Mouse (Mus musculus) hindbrain, embryonic 15.5 days (tissue): ENCODE measurements around the gene Pole. TPM values are rescaled to one million over a fixed set of nuclear protein-coding genes. Genes with fewer than 3 reads are reported as not detected.

Experiments
- ATAC-seq: fragments of 200-750 bp; cut with Nextera tagmentation; 2 replicates; pipeline ENCODE4 v1.8.0; 2017; ENCODE audit warnings: low read depth, moderate number of reproducible peaks, moderate TSS enrichment; ENCODE audit not compliant: low FRiP score
- H3K27ac ChIP-seq: fragments of 300-500 bp; sonication (generic); replicated peaks from 2 replicates; pipeline ENCODE4 v1.5.1; 2015; ENCODE audit warnings: mild to moderate bottlenecking, inconsistent platforms
- H3K27me3 ChIP-seq: fragments of 300-500 bp; sonication (generic); 2 replicates; pipeline ENCODE4 v1.6.1; 2015; ENCODE audit warnings: control low read depth, inconsistent platforms
- H3K36me3 ChIP-seq: fragments of 300-500 bp; sonication (generic); 2 replicates; pipeline ENCODE4 v1.6.1; 2015; ENCODE audit warnings: control low read depth, inconsistent platforms
- H3K4me1 ChIP-seq: fragments of 300-500 bp; sonication (generic); replicated peaks from 2 replicates; pipeline ENCODE4 v1.6.1; 2015; ENCODE audit warnings: control low read depth, inconsistent platforms
- H3K4me2 ChIP-seq: fragments of 300-500 bp; sonication (generic); 2 replicates; pipeline ENCODE4 v1.6.1; 2015; ENCODE audit warnings: moderate library complexity, mild to moderate bottlenecking, inconsistent platforms
- H3K4me3 ChIP-seq: fragments of 300-500 bp; sonication (generic); 2 replicates; pipeline ENCODE4 v1.5.1; 2015; ENCODE audit warnings: mild to moderate bottlenecking, inconsistent platforms
- H3K9ac ChIP-seq: fragments of 300-500 bp; sonication (generic); 2 replicates; pipeline ENCODE4 v1.6.1; 2015; ENCODE audit warnings: inconsistent platforms
- H3K9me3 ChIP-seq: fragments of 300-500 bp; sonication (generic); 2 replicates; pipeline ENCODE4 v1.6.1; 2016; ENCODE audit warnings: control low read depth, inconsistent platforms
- WGBS: fragments of 180-500 bp; shearing (Covaris S2); methylation state at CpG from one replicate; pipeline ENCODE4 v1.1.7; 2015; 5-methylcytosine and 5-hydroxymethylcytosine counted together
- polyA plus RNA-seq: library from polyadenylated mRNA; unstranded; fragments of >200 nt; fragmentation: Nextera tagmentation; extraction: Ambion mirVana; gene quantifications from 2 replicates; pipeline ENCODE4 v1.2.1, GENCODE M21; 2015

Gene Pole
- polyA plus RNA-seq, 1 experiment from 2014 or later = 8.3 TPM

GRCm38 (mm10) chr5:110286446-110287083 lies 459 bp downstream of the Pole start:
- WGBS = 4% methylated on average over 31 of the region's 31 CpGs
- H3K27ac ChIP-seq = no peak overlapping the region
- H3K9me3 ChIP-seq = no peaks in the 10 kb centered on the region
- no peaks in the 10 kb centered on the region; the same call in 1 of the 2 replicates for H3K27me3 ChIP-seq
- ATAC-seq = no peak; the same call in 1 of the 2 replicates
- peak overlapping the region; percentile 86 for H3K4me2 ChIP-seq
- H3K9ac ChIP-seq = peak overlapping the region; percentile 59
- H3K36me3 ChIP-seq = peaks cover 7% of the 10 kb centered on the region; the same call in 1 of the 2 replicates
- H3K4me1 ChIP-seq = peaks cover 16% of the 10 kb centered on the region
- H3K4me3 ChIP-seq = peak overlapping the region; percentile 69

GRCm38 (mm10) chr5:110287084-110287475 lies 974 bp downstream of the Pole start:
- H3K4me3 ChIP-seq = peak overlapping the region; percentile 69
- WGBS = 80% methylated on average over 2 of the region's 2 CpGs
- peaks cover 8% of the 10 kb centered on the region; the same call in 1 of the 2 replicates for H3K36me3 ChIP-seq
- no peaks in the 10 kb centered on the region for H3K9me3 ChIP-seq
- no peak overlapping the region for H3K27ac ChIP-seq
- ATAC-seq = no peak
- peaks cover 16% of the 10 kb centered on the region for H3K4me1 ChIP-seq
- H3K27me3 ChIP-seq = no peaks in the 10 kb centered on the region; the same call in 1 of the 2 replicates
- peak overlapping the region; percentile 86 for H3K4me2 ChIP-seq
- H3K9ac ChIP-seq = no peak overlapping the region

GRCm38 (mm10) chr5:110291649-110292048 lies 5.5 kb downstream of the Pole start:
- ATAC-seq = no peak
- H3K9ac ChIP-seq = no peak overlapping the region
- H3K4me3 ChIP-seq = no peak overlapping the region
- H3K4me2 ChIP-seq = no peak overlapping the region
- H3K36me3 ChIP-seq = peaks cover 13% of the 10 kb centered on the region; the same call in 1 of the 2 replicates
- peaks cover 5% of the 10 kb centered on the region; the same call in 1 of the 2 replicates for H3K4me1 ChIP-seq
- no peaks in the 10 kb centered on the region for H3K9me3 ChIP-seq
- WGBS = 93% methylated on average over 1 of the region's 1 CpGs
- H3K27me3 ChIP-seq = no peaks in the 10 kb centered on the region
- no peak overlapping the region for H3K27ac ChIP-seq

- Histone ChIP-seq H3K36me3 (peaks cover 10% of the 10 kb centered on the region; the same call in 1 of the 2 replicates), H3K27ac (no peak overlapping the region), H3K4me1 (no peaks in the 10 kb centered on the region), H3K9ac (no peak overlapping the region), H3K4me2 (no peak overlapping the region), H3K9me3 (no peaks in the 10 kb centered on the region), H3K4me3 (no peak overlapping the region), H3K27me3 (no peaks in the 10 kb centered on the region)
- ATAC-seq = no peak
- WGBS = 100% methylated on average over 1 of the region's 1 CpGs
Measured at GRCm38 (mm10) chr5:110296637-110297036, 10.5 kb downstream of the Pole start.

- H3K9ac ChIP-seq = no peak overlapping the region
- ATAC-seq = no peak
- no peaks in the 10 kb centered on the region for H3K27me3 ChIP-seq
- WGBS = 96% methylated on average over 2 of the region's 2 CpGs
- H3K4me1 ChIP-seq = no peaks in the 10 kb centered on the region
- peaks cover 16% of the 10 kb centered on the region; the same call in 1 of the 2 replicates for H3K36me3 ChIP-seq
- no peaks in the 10 kb centered on the region for H3K9me3 ChIP-seq
- no peak overlapping the region for H3K4me3 ChIP-seq
- no peak overlapping the region for H3K4me2 ChIP-seq
- no peak overlapping the region for H3K27ac ChIP-seq
Measured at GRCm38 (mm10) chr5:110300591-110300990, 14.5 kb downstream of the Pole start.

GRCm38 (mm10) chr5:110308861-110309260 lies 22.8 kb downstream of the Pole start:
- Histone ChIP-seq H3K4me2 (no peak overlapping the region), H3K36me3 (peaks cover 12% of the 10 kb centered on the region), H3K4me3 (no peak overlapping the region), H3K9me3 (no peaks in the 10 kb centered on the region), H3K27ac (no peak overlapping the region), H3K4me1 (no peaks in the 10 kb centered on the region), H3K27me3 (no peaks in the 10 kb centered on the region), H3K9ac (no peak overlapping the region)
- no peak for ATAC-seq
- WGBS = 92% methylated on average over 7 of the region's 7 CpGs

GRCm38 (mm10) chr5:110313127-110313526 lies 27.0 kb downstream of the Pole start:
- no peak overlapping the region for H3K4me2 ChIP-seq
- H3K4me3 ChIP-seq = no peak overlapping the region
- H3K27me3 ChIP-seq = no peaks in the 10 kb centered on the region
- no peaks in the 10 kb centered on the region for H3K9me3 ChIP-seq
- no peak for ATAC-seq
- H3K27ac ChIP-seq = no peak overlapping the region
- H3K36me3 ChIP-seq = peaks cover 10% of the 10 kb centered on the region
- H3K4me1 ChIP-seq = no peaks in the 10 kb centered on the region
- 96% methylated on average over 3 of the region's 3 CpGs for WGBS
- no peak overlapping the region for H3K9ac ChIP-seq

GRCm38 (mm10) chr5:110330508-110330907 lies 44.4 kb downstream of the Pole start:
- Histone ChIP-seq H3K9me3 (no peaks in the 10 kb centered on the region), H3K4me1 (no peaks in the 10 kb centered on the region), H3K9ac (no peak overlapping the region), H3K36me3 (0 out of 2 replicates have a peak, but pooled peaks cover 12% of the 10 kb centered on the region), H3K4me2 (no peak overlapping the region), H3K27ac (no peak overlapping the region), H3K27me3 (no peaks in the 10 kb centered on the region), H3K4me3 (no peak overlapping the region)
- WGBS = 97% methylated on average over 3 of the region's 3 CpGs
- no peak for ATAC-seq

- Histone ChIP-seq H3K9ac (no peak overlapping the region), H3K4me2 (no peak overlapping the region), H3K4me1 (peaks cover 14% of the 10 kb centered on the region), H3K4me3 (no peak overlapping the region), H3K9me3 (no peaks in the 10 kb centered on the region), H3K27me3 (peaks cover 15% of the 10 kb centered on the region), H3K36me3 (0 out of 2 replicates have a peak, but pooled peaks cover 3% of the 10 kb centered on the region), H3K27ac (no peak overlapping the region)
- ATAC-seq = no peak
- WGBS = 87% methylated on average over 2 of the region's 2 CpGs
Measured at GRCm38 (mm10) chr5:110338792-110339191, 52.7 kb downstream of the Pole start.

- Histone ChIP-seq H3K27me3 (peaks cover 23% of the 10 kb centered on the region), H3K4me3 (peak within 1 kb of the TSS; percentile 48), H3K4me1 (peaks cover 14% of the 10 kb centered on the region), H3K4me2 (peak within 1 kb of the TSS; percentile 87), H3K36me3 (no peaks in the 10 kb centered on the region), H3K27ac (no peak within 1 kb of the TSS), H3K9me3 (no peaks in the 10 kb centered on the region), H3K9ac (peak within 1 kb of the TSS; percentile 47)
- ATAC-seq = peak; percentile 69
- WGBS = under 1% methylated on average over 43 of the region's 43 CpGs
Measured at GRCm38 (mm10) chr5:110342648-110343284, 56.7 kb downstream of the Pole start, which contains the start of gene P2rx2. Gene P2rx2 (minus strand): TSS chr5:110343212.

GRCm38 (mm10) chr5:110344524-110344923 lies 58.4 kb downstream of the Pole start, which contains the start of gene Lrcol1:
Gene Lrcol1 (plus strand): TSS chr5:110344730.
- H3K36me3 ChIP-seq = no peaks in the 10 kb centered on the region
- peaks cover 14% of the 10 kb centered on the region for H3K4me1 ChIP-seq
- peaks cover 23% of the 10 kb centered on the region for H3K27me3 ChIP-seq
- no peak within 1 kb of the TSS for H3K4me3 ChIP-seq
- H3K27ac ChIP-seq = no peak within 1 kb of the TSS
- 84% methylated on average over 4 of the region's 4 CpGs for WGBS
- no peak within 1 kb of the TSS for H3K9ac ChIP-seq
- no peak within 1 kb of the TSS; the same call in 1 of the 2 replicates for H3K4me2 ChIP-seq
- no peak for ATAC-seq
- H3K9me3 ChIP-seq = no peaks in the 10 kb centered on the region

- WGBS = 83% methylated on average over 4 of the region's 4 CpGs
- H3K27me3 ChIP-seq = peaks cover 23% of the 10 kb centered on the region
- H3K4me2 ChIP-seq = no peak overlapping the region
- no peaks in the 10 kb centered on the region for H3K9me3 ChIP-seq
- no peak overlapping the region for H3K9ac ChIP-seq
- peaks cover 14% of the 10 kb centered on the region for H3K4me1 ChIP-seq
- H3K4me3 ChIP-seq = no peak overlapping the region
- H3K36me3 ChIP-seq = no peaks in the 10 kb centered on the region
- no peak for ATAC-seq
- no peak overlapping the region for H3K27ac ChIP-seq
Measured at GRCm38 (mm10) chr5:110345553-110345952, 59.4 kb downstream of the Pole start.
